Mouse (Mus musculus): ENCODE data around the gene Fbxw7. TPM values are rescaled to one million over a fixed set of nuclear protein-coding genes. Genes with fewer than 3 reads are reported as not detected.
"Not testable (repeated sequence)": the region's sequence is repeated elsewhere in the genome, so short reads cannot be mapped to it uniquely, and the experiment has no call there.

Fbxw7 gene
- polyA plus RNA-seq, 1 experiment: 7.5 TPM

DNA sequence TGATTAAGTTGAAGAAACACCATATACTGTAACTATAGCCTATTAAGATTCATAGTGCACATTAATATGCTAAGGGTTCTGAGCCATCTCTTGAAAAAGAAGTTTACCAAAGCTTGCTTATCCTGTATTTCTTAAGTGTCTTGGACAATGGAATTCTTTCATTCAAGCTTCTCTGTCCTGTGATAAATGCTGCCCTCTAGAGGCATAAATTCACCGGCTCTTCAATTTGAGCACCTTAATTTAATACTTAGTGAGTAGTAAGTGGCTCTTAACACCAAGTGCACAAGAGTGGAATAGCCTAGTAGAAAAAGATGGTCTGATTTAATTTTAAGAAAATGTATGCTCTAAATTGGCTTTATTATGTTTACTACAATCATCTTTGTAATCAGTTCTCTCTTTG is 28.5 kb downstream of the Fbxw7 start:
- H3K27ac ChIP-seq (replicated peaks; ENCODE audit: low read depth, low read length): no peak overlapping the region
- H3K4me1 ChIP-seq (ENCODE audit: control insufficient read depth, insufficient read depth, insufficient read length, low read length): peaks cover 5% of the 10 kb centered on the region; the same call in 1 of the 2 replicates
- no peak overlapping the region for H3K4me3 ChIP-seq (ENCODE audit: insufficient read depth, low read depth, low read length)

DNA sequence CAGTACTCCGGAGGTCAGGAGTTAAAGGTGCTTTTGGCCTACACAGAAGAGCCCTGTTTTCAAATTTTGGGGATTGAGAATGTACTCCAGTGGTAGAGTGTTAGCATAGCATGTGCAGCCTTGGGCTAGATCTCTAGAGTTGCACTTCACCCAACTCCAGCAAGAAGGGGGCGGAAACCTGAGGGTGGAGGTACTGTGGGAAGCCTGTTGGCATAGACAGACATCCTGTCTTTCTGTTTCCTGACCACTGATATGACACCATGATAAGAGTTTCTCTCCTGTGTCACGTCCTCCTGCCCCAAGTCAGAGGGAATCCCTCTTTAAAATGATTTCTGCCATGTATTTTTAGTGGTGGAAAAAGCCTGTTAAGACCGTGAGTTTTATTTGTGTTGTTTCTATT is 33.7 kb downstream of the Fbxw7 start:
- Histone ChIP-seq H3K4me1 (ENCODE audit: control insufficient read depth, insufficient read depth, insufficient read length, low read length) (peaks cover 24% of the 10 kb centered on the region), H3K27ac (replicated peaks; ENCODE audit: low read depth, low read length) (0 out of 2 replicates have a peak overlapping the region, but pooled peaks have one; percentile 12), H3K4me3 (ENCODE audit: insufficient read depth, low read depth, low read length) (no peak overlapping the region)

DNA sequence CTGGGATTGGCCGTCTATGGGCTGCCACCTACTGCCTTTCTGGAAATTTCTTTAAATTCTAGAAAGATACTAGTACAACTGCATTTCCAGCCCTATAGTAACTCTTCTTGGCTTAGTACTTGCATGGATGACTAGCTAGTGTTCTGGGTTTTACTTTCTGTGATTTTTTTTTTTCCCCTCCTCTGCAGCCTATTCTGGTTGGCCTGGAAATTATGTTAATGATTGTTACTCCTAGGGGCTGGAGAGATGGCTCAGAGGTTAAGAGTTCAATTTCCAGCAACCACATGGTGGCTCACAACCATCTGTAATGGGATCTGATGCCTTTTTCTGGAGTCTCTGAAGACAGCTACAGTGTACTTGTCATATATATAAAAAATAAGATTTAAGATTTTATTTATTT is 35.4 kb downstream of the Fbxw7 start:
- Histone ChIP-seq H3K27ac (replicated peaks; ENCODE audit: low read depth, low read length) (no peak overlapping the region), H3K4me1 (ENCODE audit: control insufficient read depth, insufficient read depth, insufficient read length, low read length) (peaks cover 30% of the 10 kb centered on the region), H3K4me3 (ENCODE audit: insufficient read depth, low read depth, low read length) (no peak overlapping the region)

DNA sequence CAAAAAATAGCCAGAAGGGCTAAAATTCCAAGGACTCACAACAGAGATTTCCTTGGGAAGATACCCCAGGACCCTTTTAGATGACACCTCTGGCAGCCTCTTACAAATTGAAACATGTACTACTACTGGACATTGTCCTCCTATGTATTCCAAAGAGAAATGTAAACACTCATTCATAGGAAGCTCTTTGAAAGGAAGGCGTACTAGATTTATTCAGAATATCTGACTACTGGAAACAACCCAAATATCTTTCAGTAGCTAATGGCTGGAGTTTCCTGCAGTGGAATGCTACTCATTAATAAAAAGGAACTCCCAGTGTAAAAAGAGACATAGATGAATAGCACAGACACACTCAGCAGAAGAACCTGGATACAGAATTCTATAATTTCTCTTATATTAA is 36.7 kb downstream of the Fbxw7 start:
- peaks cover 32% of the 10 kb centered on the region for H3K4me1 ChIP-seq (ENCODE audit: control insufficient read depth, insufficient read depth, insufficient read length, low read length)
- H3K4me3 ChIP-seq (ENCODE audit: insufficient read depth, low read depth, low read length): no peak overlapping the region
- H3K27ac ChIP-seq (replicated peaks; ENCODE audit: low read depth, low read length): no peak overlapping the region

- H3K27ac ChIP-seq (replicated peaks; ENCODE audit: low read depth, low read length): peak overlapping the region; percentile 87
- peaks cover 29% of the 10 kb centered on the region for H3K4me1 ChIP-seq (ENCODE audit: control insufficient read depth, insufficient read depth, insufficient read length, low read length)
- H3K4me3 ChIP-seq (ENCODE audit: insufficient read depth, low read depth, low read length): 0 out of 2 replicates have a peak overlapping the region, but pooled peaks have one; percentile 3
Observed at GRCm38 (mm10) chr3:84852877-84853276, 37.8 kb downstream of the Fbxw7 start.

GRCm38 (mm10) chr3:84854440-84854839 is 39.4 kb downstream of the Fbxw7 start:
- H3K4me3 ChIP-seq (ENCODE audit: insufficient read depth, low read depth, low read length): no peak overlapping the region
- H3K27ac ChIP-seq (replicated peaks; ENCODE audit: low read depth, low read length): peak overlapping the region; percentile 74
- peaks cover 23% of the 10 kb centered on the region for H3K4me1 ChIP-seq (ENCODE audit: control insufficient read depth, insufficient read depth, insufficient read length, low read length)

GRCm38 (mm10) chr3:84860669-84861068 is 45.6 kb downstream of the Fbxw7 start:
- H3K27ac ChIP-seq (replicated peaks; ENCODE audit: low read depth, low read length): no peak overlapping the region
- no peak overlapping the region for H3K4me3 ChIP-seq (ENCODE audit: insufficient read depth, low read depth, low read length)
- peaks cover 1% of the 10 kb centered on the region; the same call in 1 of the 2 replicates for H3K4me1 ChIP-seq (ENCODE audit: control insufficient read depth, insufficient read depth, insufficient read length, low read length)

- H3K4me1 ChIP-seq (ENCODE audit: control insufficient read depth, insufficient read depth, insufficient read length, low read length); H3K27ac ChIP-seq (replicated peaks; ENCODE audit: low read depth, low read length); H3K4me3 ChIP-seq (ENCODE audit: insufficient read depth, low read depth, low read length): not testable (repeated sequence)
Observed at GRCm38 (mm10) chr3:84861817-84862216, 46.7 kb downstream of the Fbxw7 start.

DNA sequence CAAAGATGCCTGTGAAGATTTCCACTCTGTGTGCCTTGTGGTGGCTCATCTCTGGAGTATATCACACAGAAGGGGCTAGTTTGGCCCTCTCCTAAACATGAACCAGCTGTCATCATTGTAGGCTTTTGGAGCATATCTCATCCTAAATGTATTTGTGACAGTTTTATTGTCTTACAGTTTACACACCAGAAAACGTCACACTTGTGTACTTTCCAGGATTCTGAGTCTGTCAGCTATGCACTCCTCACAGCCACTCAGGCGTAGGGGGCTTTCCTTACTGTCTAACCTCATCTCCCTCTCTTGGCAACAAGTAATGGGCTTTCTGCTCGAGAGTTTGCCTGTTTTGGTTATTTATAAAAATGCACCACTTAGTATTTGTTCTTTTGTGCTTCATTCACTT is 50.6 kb downstream of the Fbxw7 start:
- no peak overlapping the region for H3K27ac ChIP-seq (replicated peaks; ENCODE audit: low read depth, low read length)
- H3K4me3 ChIP-seq (ENCODE audit: insufficient read depth, low read depth, low read length): no peak overlapping the region
- H3K4me1 ChIP-seq (ENCODE audit: control insufficient read depth, insufficient read depth, insufficient read length, low read length): peaks cover 3% of the 10 kb centered on the region; the same call in 1 of the 2 replicates

GRCm38 (mm10) chr3:84866866-84867265 is 51.8 kb downstream of the Fbxw7 start:
- no peak overlapping the region for H3K4me3 ChIP-seq (ENCODE audit: insufficient read depth, low read depth, low read length)

DNA sequence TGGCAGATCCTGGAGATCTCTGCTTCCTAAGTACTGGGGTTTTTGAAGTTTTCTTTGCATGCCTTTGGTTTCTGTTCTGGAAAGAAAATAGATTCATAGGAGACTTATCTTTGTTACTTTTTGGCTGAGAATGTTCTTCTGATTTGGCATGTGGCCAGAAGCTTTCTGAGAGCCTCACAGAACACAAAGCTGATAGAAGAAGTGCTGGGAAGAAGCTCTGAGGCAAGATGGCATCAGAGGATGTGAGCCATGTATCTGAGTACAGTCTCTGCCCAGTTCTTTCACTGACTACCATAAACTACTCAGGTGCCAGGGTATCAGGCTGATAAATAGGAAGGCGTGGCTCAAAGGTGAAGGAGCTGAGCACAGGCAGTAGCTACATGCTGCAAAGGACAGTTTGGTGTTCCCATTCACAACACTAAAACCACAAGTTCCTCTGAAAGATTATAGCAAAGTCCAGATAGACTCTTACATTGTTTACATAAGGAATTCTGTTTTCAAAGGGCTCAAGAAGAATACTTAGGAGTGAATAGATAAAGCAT is 52.4 kb downstream of the Fbxw7 start:
- no peak overlapping the region for H3K4me3 ChIP-seq (ENCODE audit: insufficient read depth, low read depth, low read length)
- H3K27ac ChIP-seq (replicated peaks; ENCODE audit: low read depth, low read length): peak overlapping the region; percentile 37; the same call in 1 of the 2 replicates
- H3K4me1 ChIP-seq (ENCODE audit: control insufficient read depth, insufficient read depth, insufficient read length, low read length): peaks cover 3% of the 10 kb centered on the region; the same call in 1 of the 2 replicates

More at GRCm38 (mm10) chr3:84866866-84867265, 51.8 kb downstream of the Fbxw7 start:
- Histone ChIP-seq H3K4me1 (ENCODE audit: control insufficient read depth, insufficient read depth, insufficient read length, low read length) (peaks cover 3% of the 10 kb centered on the region; the same call in 1 of the 2 replicates), H3K27ac (replicated peaks; ENCODE audit: low read depth, low read length) (no peak overlapping the region)

GRCm38 (mm10) chr3:84867991-84868390 is 52.9 kb downstream of the Fbxw7 start:
- Histone ChIP-seq H3K4me3 (ENCODE audit: insufficient read depth, low read depth, low read length) (no peak overlapping the region), H3K4me1 (ENCODE audit: control insufficient read depth, insufficient read depth, insufficient read length, low read length) (peaks cover 3% of the 10 kb centered on the region; the same call in 1 of the 2 replicates), H3K27ac (replicated peaks; ENCODE audit: low read depth, low read length) (no peak overlapping the region)

DNA sequence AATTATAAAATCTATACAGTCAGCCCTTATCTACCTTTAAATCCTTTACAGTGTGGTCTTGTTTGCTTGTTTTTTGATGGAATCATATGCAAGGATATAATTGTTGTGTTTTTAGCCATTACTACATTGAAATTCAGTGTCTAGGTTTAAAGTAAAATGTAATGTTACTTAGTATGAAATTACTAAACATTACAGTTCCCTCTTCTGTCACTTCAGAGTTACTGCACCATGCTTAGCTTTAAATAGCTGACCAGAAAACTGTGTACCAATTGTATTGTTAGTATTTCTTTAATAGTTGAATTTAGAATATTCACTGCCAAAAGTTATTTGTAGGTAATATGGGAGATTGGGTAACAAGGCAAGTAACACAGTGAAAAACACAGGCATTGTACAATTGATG is 55.1 kb downstream of the Fbxw7 start:
- Histone ChIP-seq H3K27ac (replicated peaks; ENCODE audit: low read depth, low read length) (no peak overlapping the region), H3K4me3 (ENCODE audit: insufficient read depth, low read depth, low read length) (no peak overlapping the region)

GRCm38 (mm10) chr3:84875306-84875705 is 60.2 kb downstream of the Fbxw7 start:
- Histone ChIP-seq H3K4me1 (ENCODE audit: control insufficient read depth, insufficient read depth, insufficient read length, low read length) (no peaks in the 10 kb centered on the region; the same call in 1 of the 2 replicates), H3K4me3 (ENCODE audit: insufficient read depth, low read depth, low read length) (no peak overlapping the region), H3K27ac (replicated peaks; ENCODE audit: low read depth, low read length) (no peak overlapping the region)

More for the DNA sequence above, 55.1 kb downstream of the Fbxw7 start:
- peaks cover 3% of the 10 kb centered on the region; the same call in 1 of the 2 replicates for H3K4me1 ChIP-seq (ENCODE audit: control insufficient read depth, insufficient read depth, insufficient read length, low read length)

DNA sequence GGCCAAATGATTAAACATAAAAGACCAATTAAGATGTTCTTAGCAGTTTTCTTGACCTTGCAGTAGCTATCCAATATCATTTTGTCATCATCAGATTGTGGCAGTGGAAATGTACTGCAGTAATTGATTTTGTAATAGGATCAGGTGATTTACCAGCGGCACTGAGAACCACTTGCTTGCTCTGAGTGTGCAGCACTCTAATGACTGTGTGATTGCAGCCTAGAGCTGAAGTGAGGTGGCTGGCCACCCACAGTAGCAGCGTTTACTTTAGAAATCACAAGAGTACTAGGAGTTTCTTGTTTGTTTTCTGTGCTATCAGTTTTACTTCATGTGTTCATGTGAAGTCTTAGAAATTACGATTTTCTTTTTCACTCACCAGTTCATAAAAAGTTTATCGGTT is 61.1 kb downstream of the Fbxw7 start:
- no peak overlapping the region for H3K4me3 ChIP-seq (ENCODE audit: insufficient read depth, low read depth, low read length)
- H3K4me1 ChIP-seq (ENCODE audit: control insufficient read depth, insufficient read depth, insufficient read length, low read length): no peaks in the 10 kb centered on the region; the same call in 1 of the 2 replicates
- no peak overlapping the region for H3K27ac ChIP-seq (replicated peaks; ENCODE audit: low read depth, low read length)

DNA sequence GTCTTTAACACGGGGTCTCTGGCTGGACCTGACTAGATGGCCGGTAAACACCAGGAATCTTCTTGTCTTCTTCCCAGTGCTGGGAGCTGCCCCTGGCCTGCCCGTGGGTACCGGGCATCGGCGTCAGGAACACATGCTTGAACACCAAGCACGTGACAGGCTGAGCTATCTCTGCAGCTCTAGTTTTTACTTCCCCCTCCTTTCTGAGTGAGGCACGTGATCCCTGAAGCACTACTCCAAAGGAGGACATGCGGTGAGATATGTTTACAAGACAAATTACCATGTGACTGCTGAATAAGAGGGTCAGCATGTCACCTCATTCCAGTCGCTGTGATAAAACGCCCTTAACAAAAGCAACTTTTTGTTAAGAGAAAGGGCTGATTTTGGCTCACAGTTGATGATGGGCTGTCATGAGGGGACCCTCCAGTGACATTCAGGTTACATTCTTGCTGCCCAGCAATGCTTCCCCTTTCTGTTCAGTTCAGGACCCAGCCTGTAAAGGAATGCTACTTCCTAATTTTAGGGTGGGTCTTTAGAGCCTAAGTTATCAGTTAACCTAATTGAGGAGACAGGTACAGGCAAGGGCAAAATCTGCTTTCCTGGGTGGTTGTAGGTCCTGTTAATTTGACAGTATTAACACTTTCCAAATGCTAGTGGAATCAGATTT is 68.9 kb downstream of the Fbxw7 start:
- Histone ChIP-seq H3K4me1 (ENCODE audit: control insufficient read depth, insufficient read depth, insufficient read length, low read length) (no peaks in the 10 kb centered on the region; the same call in 1 of the 2 replicates), H3K4me3 (ENCODE audit: insufficient read depth, low read depth, low read length) (no peak overlapping the region), H3K27ac (replicated peaks; ENCODE audit: low read depth, low read length) (no peak overlapping the region)
